Mouse (Mus musculus): Measurements from ENCODE around the gene 1700020N01Rik. TPM values are rescaled to one million over a fixed set of nuclear protein-coding genes. Genes with fewer than 3 reads are reported as not detected.

Gene 1700020N01Rik
- polyA plus RNA-seq (2015; fragmentation: Nextera tagmentation; extraction: Ambion mirVana): 0.29 and 0.36 TPM in 2 replicates

GRCm38 (mm10) chr10:21592896-21593380 is at the start of gene 1700020N01Rik:
1700020N01Rik (plus strand) TSS chr10:21593145.
- WGBS: 96% methylated on average over 22 of the region's 22 CpGs
- no peak for ATAC-seq (replicated peaks; ENCODE audit: low FRiP score, low read depth)

GRCm38 (mm10) chr10:21543576-21544278 is 49.2 kb upstream of the 1700020N01Rik start:
- TF ChIP-seq CTCF (IDR thresholded peaks at IDR 0.05; ENCODE audit: low read depth): no peak
- ATAC-seq (replicated peaks; ENCODE audit: low FRiP score, low read depth): no peak

More at GRCm38 (mm10) chr10:21592896-21593380, at the start of gene 1700020N01Rik:
- DNase-seq (ENCODE audit: low spot score): no peak
- no peak within 1 kb of the TSS for H3K9ac ChIP-seq (ENCODE audit: low read depth, low read length)
- no peak within 1 kb of the TSS for H3K4me3 ChIP-seq (replicated peaks; ENCODE audit: low read depth, low read length)
- no peaks in the 10 kb centered on the region for H3K36me3 ChIP-seq (ENCODE audit: insufficient read depth, low read length)
- no peaks in the 10 kb centered on the region for H3K9me3 ChIP-seq (replicated peaks; ENCODE audit: low read length)
- H3K27me3 ChIP-seq (ENCODE audit: insufficient read depth, low read length): no peaks in the 10 kb centered on the region
- H3K4me2 ChIP-seq (ENCODE audit: low read length): no peak within 1 kb of the TSS
- TF ChIP-seq CTCF (IDR thresholded peaks at IDR 0.05; ENCODE audit: low read depth): no peak
- H3K4me1 ChIP-seq (replicated peaks; ENCODE audit: insufficient read depth, low read length): no peaks in the 10 kb centered on the region
- H3K27ac ChIP-seq: no peak within 1 kb of the TSS

DNA sequence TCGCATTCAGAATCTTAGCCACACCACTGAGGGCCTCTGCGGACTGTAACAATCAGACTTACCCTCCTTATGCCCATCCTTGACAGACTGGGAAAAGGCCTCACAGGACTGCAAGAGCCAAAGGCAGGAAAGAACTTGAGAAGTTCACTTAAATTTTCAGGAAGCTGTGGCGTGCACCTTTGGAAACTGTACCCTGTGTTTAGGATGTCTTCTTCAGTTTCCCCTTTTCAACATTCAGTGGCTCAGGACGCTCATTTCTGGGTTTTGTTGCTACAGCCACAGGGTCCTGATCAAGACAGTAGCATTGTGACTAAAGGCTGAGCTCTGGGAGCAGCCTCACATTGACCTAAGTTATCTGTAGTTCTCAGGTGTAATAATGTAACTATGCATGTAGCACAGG is 48.2 kb upstream of the 1700020N01Rik start:
- H3K27ac ChIP-seq: 0 out of 2 replicates have a peak overlapping the region, but pooled peaks have one; percentile 28
- no peak for ATAC-seq (replicated peaks; ENCODE audit: low FRiP score, low read depth)
- H3K9me3 ChIP-seq (replicated peaks; ENCODE audit: low read length): no peaks in the 10 kb centered on the region
- H3K9ac ChIP-seq (ENCODE audit: low read depth, low read length): no peak overlapping the region
- H3K27me3 ChIP-seq (ENCODE audit: insufficient read depth, low read length): no peaks in the 10 kb centered on the region
- no peak for TF ChIP-seq CTCF (IDR thresholded peaks at IDR 0.05; ENCODE audit: low read depth)
- H3K36me3 ChIP-seq (ENCODE audit: insufficient read depth, low read length): no peaks in the 10 kb centered on the region
- no peak overlapping the region for H3K4me2 ChIP-seq (ENCODE audit: low read length)
- no peaks in the 10 kb centered on the region for H3K4me1 ChIP-seq (replicated peaks; ENCODE audit: insufficient read depth, low read length)
- no peak overlapping the region for H3K4me3 ChIP-seq (replicated peaks; ENCODE audit: low read depth, low read length)
- DNase-seq (ENCODE audit: low spot score): no peak
- WGBS: 86% methylated on average over 4 of the region's 4 CpGs

More at GRCm38 (mm10) chr10:21543576-21544278, 49.2 kb upstream of the 1700020N01Rik start:
- H3K27ac ChIP-seq: no peak overlapping the region
- H3K4me1 ChIP-seq (replicated peaks; ENCODE audit: insufficient read depth, low read length): no peaks in the 10 kb centered on the region
- no peaks in the 10 kb centered on the region for H3K36me3 ChIP-seq (ENCODE audit: insufficient read depth, low read length)
- H3K4me3 ChIP-seq (replicated peaks; ENCODE audit: low read depth, low read length): no peak overlapping the region
- 58% methylated on average over 3 of the region's 3 CpGs for WGBS
- H3K9ac ChIP-seq (ENCODE audit: low read depth, low read length): no peak overlapping the region
- DNase-seq (ENCODE audit: low spot score): no peak
- H3K27me3 ChIP-seq (ENCODE audit: insufficient read depth, low read length): no peaks in the 10 kb centered on the region
- no peak overlapping the region for H3K4me2 ChIP-seq (ENCODE audit: low read length)
- no peaks in the 10 kb centered on the region for H3K9me3 ChIP-seq (replicated peaks; ENCODE audit: low read length)

DNA sequence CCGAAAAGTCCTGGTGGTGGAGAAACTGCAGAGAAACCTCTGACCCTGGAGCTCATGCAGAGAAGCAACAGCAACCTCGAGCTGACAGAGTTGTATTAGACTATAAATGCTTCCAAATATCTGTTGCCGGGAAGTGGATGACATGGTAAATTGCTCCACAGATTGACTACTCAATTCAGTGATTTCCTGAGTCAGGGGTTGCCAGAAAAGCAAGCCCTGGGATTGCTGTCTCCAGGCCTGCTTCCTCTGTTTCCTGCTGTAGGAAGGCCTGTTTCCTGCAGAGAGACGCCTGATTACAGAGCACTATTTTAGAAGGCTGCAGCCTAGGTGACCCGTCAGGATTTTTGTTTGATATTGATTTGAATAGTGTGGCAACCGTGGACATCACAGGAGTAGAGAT is 47.5 kb upstream of the 1700020N01Rik start:
- 39% methylated on average over 6 of the region's 6 CpGs for WGBS
- Histone ChIP-seq H3K9ac (ENCODE audit: low read depth, low read length) (no peak overlapping the region), H3K4me2 (ENCODE audit: low read length) (no peak overlapping the region), H3K27me3 (ENCODE audit: insufficient read depth, low read length) (no peaks in the 10 kb centered on the region), H3K9me3 (replicated peaks; ENCODE audit: low read length) (no peaks in the 10 kb centered on the region), H3K36me3 (ENCODE audit: insufficient read depth, low read length) (no peaks in the 10 kb centered on the region), H3K4me1 (replicated peaks; ENCODE audit: insufficient read depth, low read length) (no peaks in the 10 kb centered on the region), H3K4me3 (replicated peaks; ENCODE audit: low read depth, low read length) (no peak overlapping the region), H3K27ac (peak overlapping the region; percentile 28; the same call in 1 of the 2 replicates)
- ATAC-seq (replicated peaks; ENCODE audit: low FRiP score, low read depth) (no peak), DNase-seq (ENCODE audit: low spot score) (peak; percentile 66)
- no peak for TF ChIP-seq CTCF (IDR thresholded peaks at IDR 0.05; ENCODE audit: low read depth)

GRCm38 (mm10) chr10:21548871-21549505 is 44.0 kb upstream of the 1700020N01Rik start:
- Histone ChIP-seq H3K27ac (no peak overlapping the region), H3K4me1 (replicated peaks; ENCODE audit: insufficient read depth, low read length) (no peaks in the 10 kb centered on the region), H3K9ac (ENCODE audit: low read depth, low read length) (no peak overlapping the region), H3K4me3 (replicated peaks; ENCODE audit: low read depth, low read length) (no peak overlapping the region), H3K27me3 (ENCODE audit: insufficient read depth, low read length) (no peaks in the 10 kb centered on the region), H3K4me2 (ENCODE audit: low read length) (no peak overlapping the region), H3K9me3 (replicated peaks; ENCODE audit: low read length) (no peaks in the 10 kb centered on the region), H3K36me3 (ENCODE audit: insufficient read depth, low read length) (no peaks in the 10 kb centered on the region)
- DNase-seq (ENCODE audit: low spot score): no peak
- no peak for TF ChIP-seq CTCF (IDR thresholded peaks at IDR 0.05; ENCODE audit: low read depth)
- WGBS: 64% methylated on average over 9 of the region's 9 CpGs
- no peak for ATAC-seq (replicated peaks; ENCODE audit: low FRiP score, low read depth)

DNA sequence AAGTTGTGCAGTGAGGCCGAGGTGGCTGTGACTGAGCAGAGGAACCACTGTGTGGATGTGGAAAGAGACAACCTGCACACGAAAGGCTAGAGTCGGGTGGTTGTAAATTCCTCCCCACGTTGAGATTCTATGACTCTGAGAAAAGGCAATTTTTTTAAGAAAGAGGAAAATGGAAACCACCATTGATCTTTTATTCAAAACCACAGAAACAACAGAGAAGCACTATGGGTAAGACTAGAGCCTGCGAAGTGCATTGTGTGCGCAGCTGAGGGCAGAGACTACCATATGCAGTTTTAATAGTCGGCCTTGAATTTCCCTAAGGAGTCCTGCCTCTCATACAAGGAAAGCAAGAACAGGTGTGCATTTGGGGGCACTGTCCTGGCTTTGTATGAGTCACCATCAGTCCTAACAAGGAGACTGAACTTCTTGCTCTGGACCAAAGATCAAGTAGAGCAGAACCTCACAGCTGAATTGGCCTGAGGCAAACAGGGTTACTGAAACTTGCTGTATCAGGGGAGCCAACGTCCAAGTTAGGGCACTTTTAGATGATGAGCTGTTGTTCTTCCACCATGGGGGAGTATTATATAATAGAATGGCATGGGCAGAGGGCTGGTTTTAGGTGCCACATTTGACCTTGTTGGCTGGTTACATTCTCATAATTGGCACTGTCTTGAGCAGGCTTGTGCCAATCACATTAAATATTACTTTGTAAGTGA is 39.8 kb upstream of the 1700020N01Rik start:
- H3K4me3 ChIP-seq (replicated peaks; ENCODE audit: low read depth, low read length): no peak overlapping the region
- no peak overlapping the region for H3K4me2 ChIP-seq (ENCODE audit: low read length)
- H3K27ac ChIP-seq: no peak overlapping the region
- no peak for DNase-seq (ENCODE audit: low spot score)
- H3K9me3 ChIP-seq (replicated peaks; ENCODE audit: low read length): no peaks in the 10 kb centered on the region
- no peak for TF ChIP-seq CTCF (IDR thresholded peaks at IDR 0.05; ENCODE audit: low read depth)
- WGBS: 86% methylated on average over 8 of the region's 8 CpGs
- no peak for ATAC-seq (replicated peaks; ENCODE audit: low FRiP score, low read depth)
- no peak overlapping the region for H3K9ac ChIP-seq (ENCODE audit: low read depth, low read length)
- no peaks in the 10 kb centered on the region for H3K4me1 ChIP-seq (replicated peaks; ENCODE audit: insufficient read depth, low read length)
- H3K27me3 ChIP-seq (ENCODE audit: insufficient read depth, low read length): no peaks in the 10 kb centered on the region
- H3K36me3 ChIP-seq (ENCODE audit: insufficient read depth, low read length): no peaks in the 10 kb centered on the region

Data from kidney, postnatal 0 days (tissue).